Mouse (Mus musculus) cerebellum, adult 9-11 months (tissue): ENCODE measurements around the gene Ager.

Experiments
- DNase-seq: peaks from one replicate; pipeline ENCODE4 v3.0.0; 2022

Ager gene

DNA sequence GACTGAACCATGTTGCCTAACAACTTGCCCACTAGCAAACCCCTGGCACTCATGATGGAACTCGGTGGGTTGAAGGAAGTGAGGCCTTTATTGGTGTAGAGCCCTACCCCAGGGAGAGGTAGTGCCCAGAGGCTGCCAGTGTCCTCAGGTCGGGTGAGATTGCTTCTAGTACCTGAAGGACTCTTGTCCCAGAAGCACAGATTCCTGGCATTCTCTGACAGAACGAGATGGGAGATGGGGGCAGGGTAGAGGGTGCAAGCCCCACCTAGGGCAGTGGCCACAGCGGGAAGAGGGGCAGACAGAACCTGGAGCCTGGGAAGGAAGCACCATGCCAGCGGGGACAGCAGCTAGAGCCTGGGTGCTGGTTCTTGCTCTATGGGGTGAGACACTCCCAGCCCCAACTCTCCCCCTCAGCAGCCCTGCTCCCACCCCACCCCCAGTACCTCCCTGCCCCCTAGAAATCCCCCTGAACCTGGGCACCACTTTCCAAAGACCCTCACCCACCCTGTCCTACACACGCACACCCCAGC, at the start of gene Ager:
TSS of gene Ager (plus strand) at position 297 of the 530 bp plus-strand sequence.
- DNase-seq = peak; percentile 37

DNA sequence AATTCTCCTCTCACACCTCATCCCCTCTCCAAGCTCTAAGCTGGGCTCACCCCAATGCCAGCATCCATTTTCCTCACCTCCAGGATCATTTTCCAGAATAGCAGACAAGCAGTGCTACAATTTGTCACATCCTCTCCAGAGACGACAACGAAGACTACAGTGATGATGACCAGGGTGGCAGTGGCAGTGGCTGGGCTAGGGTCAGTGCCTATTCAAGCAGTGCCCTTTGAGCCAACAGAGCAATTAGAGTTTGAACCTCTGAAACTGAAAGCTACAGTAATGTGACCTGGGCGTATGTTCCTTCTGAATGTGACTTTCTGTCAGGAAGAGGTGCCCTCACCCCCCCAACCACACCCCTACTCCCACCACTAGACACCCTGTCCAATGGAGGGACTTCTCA, 48.5 kb upstream of the Ager start:
- no peak for DNase-seq

DNA sequence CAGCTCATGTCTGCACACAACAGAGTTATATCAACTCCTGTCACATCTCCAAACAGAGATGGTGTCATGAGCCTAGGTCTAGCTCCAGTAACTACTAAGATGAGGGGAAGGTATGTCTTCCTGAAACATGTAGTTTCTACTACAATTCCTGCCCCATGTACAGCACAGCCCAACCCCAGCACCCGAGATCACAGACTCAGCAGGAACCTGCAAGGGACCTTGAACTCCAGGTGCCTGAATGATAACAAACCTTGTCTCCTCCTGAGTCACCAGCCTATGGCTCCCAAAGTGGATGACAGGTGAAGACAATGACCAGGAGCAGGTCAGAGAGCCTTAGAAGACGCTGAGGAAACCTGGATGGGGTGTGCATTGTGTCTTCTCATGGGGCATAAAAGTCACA, 47.8 kb upstream of the Ager start:
- no peak for DNase-seq

DNA sequence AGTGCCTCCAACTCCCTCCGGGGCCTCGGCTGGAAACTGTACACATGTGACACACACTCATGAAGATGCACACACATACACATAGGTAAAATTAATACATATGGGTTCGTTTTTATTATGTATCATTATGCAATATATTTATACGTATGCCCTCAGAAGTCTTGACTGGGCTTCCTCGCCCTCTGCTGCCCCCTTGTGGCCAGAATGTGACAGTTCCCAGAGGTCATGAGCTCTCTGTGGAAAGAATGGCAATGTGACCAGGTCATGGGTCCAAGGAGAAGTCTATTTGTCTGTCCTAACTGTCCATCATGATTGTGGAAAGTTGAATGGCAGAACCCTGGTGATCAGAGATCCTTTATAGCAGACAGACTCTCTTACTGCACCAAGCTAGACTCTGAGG, 42.2 kb upstream of the Ager start:
- DNase-seq = peak; percentile 44

DNA sequence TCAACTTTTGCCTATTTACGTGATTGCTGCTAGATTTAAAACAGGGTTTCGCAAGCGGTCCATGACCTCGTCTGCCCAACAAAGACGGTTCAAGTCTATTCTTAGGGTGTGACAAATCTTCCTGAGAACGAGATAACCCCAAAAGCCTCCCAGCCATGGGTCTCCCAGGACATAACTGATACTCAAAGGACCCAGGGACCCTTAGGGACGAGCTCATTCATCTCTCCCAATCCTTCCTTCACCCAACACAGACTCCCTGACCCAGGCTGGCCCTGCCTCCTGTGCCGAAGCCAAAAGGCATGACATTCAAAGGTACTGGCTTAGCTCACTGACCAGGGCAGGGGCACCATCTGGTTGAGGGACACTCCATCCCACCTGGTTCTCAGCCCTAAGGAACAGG, 41.3 kb upstream of the Ager start:
- no peak for DNase-seq

DNA sequence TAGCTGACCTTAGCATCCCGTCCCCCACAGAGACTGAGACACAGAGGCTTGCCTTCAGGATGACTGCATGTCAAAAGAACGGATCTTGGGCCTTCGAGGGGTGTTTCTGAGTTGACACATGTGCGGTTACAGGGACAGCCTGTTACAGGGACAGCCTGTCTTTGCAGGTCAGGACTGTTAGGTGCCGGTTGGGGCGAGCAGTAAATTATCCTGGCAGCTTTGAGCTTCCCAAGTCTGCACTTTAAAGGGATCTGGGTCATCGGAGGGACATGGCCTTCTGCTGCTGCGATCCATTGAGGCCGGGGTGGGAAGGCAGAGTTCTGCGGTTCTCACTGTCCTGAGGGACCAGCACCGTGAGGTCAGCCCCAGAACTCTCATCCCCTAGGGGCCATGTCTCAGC, 40.3 kb upstream of the Ager start:
- no peak for DNase-seq

DNA sequence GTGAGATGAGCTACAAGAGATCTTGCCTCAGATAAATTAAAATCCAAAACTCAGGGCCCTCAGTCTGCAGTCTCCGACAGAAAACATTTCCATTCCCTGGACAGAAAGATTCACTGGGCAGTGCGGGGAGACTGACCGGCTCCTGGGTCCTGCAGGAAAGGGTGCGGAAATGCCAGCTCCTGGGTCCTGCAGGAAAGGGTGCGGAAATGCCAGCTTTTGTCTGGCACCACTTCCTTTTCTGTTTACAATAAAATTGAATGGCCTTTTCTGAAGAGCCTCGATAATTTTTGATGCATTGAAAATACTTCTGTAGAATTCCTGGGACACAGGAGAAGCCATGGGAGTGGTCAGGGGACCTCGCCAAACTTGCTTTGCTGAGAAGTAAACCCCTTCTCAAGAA, 38.5 kb upstream of the Ager start:
- no peak for DNase-seq

DNA sequence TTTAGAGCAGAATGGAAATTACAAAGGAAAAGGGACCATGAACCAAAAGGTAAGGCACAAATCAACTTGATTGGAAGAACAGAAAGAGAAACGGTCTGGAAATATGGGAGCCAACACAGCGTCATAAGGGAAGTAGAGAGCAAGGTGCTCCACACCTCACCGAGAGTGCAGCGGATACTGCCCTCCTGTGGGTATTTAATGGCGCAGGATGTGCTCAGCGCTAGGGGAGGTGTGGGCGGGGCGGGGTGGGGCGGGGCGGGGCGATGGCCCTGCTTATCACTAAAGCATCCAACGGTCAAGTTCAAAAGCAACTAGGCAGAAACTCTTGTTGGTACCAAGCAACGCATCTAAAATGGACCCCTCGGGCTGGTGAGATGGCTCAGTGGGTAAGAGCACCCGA, 37.8 kb upstream of the Ager start:
- no peak for DNase-seq

DNA sequence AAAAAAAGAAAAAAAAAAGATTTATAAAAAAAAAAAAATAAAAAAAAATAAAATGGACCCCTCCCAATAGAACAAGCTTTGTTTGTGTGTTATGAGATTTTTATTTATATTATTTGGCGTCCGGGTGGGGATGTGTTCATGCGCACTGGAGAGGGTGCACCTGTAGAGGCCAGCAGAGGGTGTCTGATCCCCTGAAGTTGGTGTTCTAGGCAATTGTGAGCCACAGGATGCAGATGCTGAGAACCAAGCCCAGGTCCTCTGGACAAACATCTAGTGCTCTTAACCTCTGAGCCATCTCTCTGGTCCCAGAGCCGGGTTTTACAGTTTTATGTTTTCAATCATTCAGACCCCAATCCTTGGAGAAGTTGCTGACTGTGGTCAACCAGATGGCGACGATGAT, 37.2 kb upstream of the Ager start:
- DNase-seq = no peak

DNA sequence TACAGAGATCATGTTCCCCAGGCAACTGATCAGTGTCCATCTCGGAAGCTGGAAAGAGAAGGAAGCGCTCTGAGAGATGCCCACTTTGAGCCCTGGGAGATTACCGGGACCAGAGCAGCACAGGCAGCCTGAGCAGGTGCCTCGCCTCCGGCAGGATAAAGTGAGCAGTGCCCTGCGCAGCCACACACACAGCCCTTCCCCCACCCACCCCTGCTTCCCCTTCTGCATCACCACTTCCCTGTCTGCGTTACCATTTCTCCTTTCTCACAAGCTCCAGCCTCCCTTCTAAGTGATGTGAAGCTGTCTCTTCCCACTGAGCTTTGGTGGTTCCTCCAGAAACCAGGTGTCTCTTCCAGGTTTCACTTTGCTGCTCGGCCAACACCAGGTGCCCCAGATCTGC, 36.5 kb upstream of the Ager start:
- no peak for DNase-seq

DNA sequence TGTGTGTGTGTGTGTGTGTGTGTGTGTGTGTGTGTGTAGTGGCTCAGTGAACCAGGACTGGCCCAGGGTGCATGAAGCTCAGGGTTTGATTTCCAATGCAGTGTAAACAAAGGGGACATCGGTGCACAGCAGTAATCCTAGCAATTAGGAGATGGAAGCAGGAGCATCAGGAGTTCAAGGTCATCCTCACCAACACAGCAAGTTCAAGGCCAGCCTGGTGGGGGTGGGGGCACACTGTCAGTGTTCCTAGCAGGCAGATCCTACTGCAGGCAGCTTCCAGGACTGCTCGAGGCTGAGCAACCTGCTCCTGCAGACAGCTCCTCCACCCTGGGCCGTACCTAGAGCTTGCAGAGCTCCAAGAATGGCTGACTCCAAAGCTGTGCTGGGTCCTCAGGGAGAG, 35.1 kb upstream of the Ager start:
- no peak for DNase-seq

DNA sequence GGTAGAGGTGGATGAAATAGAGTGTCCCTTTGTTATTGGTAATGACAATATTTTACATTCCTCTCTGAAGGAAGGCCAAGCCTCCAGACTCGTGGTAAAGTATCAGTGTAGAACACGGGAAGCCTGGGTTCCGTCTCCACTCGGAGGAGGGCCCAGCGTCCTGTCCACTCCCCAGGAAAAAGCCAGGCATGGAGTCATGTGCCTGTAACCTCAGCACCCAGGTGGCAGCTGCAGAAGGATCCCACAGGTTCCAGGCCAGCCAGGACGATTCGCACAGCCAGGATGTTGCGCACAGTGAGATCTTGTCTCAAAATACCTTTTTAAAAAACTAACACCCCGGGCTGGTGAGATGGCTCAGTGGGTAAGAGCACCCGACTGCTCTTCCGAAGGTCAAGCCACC, 34.3 kb upstream of the Ager start:
- DNase-seq = no peak

DNA sequence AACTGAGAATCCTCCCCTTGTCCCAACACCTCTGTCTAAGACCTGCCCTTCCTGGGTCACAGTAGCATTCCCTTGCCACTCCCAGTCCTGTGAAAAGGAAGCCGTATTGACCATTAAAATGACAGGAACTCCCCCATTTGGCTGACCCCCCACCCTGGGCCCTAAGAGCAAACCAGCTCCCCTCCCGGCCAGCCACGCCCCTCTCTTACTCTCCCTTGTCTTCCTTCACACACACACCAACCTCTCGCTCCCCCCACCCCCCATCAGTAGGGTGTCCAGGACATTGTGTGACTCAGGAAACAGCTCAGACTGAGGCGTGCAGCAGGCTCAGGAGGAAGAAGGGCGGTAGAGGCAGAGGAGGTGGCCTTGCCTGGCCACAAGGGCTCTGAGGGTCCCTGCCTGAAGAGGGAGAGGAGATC, 33.6 kb upstream of the Ager start, which contains the start of gene Notch4:
TSS of gene Notch4 (plus strand) at position 266 of the 419 bp plus-strand sequence.
- no peak for DNase-seq

DNA sequence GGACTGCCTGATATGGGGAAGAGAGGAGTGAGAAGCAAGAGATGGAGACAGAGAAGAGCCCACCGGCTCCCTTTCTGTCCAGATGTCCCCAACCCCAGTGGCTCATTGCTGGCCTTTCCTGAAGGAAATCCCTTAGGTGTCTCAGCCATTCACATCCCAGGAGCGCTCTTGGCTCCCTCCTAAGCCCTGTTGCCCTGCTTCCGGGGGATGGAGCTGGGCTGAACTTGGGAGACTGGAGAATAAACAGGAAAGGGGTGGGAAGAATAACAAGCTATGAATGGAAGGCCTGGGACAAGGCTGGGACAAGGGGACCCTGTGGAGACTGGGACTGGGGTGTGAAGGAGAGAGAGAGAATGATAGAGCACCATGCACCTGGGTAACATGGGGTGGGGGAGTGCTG, 32.9 kb upstream of the Ager start:
- DNase-seq = no peak

DNA sequence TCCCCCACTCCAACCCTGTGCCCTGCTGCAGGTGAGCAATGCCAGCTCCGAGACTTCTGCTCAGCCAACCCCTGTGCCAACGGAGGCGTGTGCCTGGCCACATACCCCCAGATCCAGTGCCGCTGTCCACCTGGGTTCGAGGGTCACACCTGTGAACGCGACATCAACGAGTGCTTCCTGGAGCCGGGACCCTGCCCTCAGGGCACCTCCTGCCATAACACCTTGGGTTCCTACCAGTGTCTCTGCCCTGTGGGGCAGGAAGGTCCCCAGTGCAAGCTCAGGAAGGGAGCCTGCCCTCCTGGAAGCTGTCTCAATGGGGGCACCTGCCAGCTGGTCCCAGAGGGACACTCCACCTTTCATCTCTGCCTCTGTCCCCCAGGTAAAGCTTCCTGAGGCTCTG, 30.4 kb upstream of the Ager start:
- DNase-seq = no peak

DNA sequence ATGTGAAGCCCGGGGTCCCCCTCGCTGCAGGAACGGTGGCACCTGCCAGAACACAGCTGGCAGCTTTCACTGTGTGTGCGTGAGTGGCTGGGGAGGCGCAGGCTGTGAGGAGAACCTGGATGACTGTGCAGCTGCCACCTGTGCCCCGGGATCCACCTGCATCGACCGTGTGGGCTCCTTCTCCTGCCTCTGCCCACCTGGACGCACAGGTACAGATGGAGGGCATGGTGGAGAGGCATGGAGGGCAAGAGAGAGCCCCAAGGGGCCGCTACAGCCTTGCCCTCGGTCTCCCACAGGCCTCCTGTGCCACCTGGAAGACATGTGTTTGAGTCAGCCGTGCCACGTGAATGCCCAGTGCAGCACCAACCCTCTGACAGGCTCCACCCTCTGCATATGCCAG, 29.2 kb upstream of the Ager start:
- DNase-seq = no peak

DNA sequence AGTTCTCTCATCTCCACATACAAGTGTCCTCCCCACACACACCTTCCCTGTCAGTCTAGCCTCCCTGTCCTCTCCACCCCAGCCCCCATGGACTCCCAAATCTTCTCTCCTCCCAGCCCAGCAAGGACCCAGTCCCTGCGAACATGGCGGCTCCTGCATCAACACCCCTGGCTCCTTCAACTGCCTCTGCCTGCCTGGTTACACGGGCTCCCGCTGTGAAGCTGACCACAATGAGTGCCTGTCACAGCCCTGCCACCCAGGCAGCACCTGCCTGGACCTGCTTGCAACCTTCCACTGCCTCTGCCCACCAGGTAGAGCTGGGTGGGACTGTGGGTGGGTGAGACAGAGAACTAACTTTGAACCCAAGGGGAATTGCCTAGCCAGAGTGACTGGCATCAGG, 27.7 kb upstream of the Ager start:
- DNase-seq = no peak

DNA sequence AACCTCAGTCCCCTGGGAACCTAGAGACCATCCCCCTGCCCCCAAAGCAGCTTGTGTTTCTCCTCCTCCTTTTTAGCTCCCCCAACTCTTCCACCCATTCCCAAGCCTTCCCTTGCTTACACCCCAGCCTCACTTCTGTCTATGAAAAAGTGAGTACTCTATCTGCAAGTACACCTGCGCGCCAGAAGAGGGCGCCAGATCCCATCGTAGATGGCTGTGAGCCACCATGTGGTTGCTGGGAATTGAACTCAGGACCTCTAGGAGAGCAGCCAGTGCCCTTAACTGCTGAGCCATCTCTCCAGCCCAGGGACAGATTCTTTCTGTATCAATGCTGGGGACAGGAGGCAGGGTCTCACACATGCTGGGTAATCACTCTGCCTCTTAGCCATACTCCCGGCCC, 25.8 kb upstream of the Ager start:
- no peak for DNase-seq

DNA sequence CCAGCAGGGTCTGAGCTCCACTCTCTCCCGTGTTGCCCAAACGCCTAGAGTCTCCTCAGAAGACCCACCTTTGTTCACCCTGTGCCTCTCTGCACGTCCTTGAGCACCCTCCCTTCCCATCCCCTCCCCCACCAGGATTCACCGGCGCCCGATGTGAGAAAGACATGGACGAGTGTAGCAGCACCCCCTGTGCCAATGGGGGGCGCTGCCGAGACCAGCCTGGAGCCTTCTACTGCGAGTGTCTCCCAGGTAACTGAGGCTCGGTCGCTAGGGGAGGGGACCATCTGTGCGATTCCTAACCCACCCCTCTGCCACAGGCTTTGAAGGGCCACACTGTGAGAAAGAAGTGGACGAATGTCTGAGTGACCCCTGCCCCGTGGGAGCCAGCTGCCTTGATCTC, 25.3 kb upstream of the Ager start:
- DNase-seq = no peak

DNA sequence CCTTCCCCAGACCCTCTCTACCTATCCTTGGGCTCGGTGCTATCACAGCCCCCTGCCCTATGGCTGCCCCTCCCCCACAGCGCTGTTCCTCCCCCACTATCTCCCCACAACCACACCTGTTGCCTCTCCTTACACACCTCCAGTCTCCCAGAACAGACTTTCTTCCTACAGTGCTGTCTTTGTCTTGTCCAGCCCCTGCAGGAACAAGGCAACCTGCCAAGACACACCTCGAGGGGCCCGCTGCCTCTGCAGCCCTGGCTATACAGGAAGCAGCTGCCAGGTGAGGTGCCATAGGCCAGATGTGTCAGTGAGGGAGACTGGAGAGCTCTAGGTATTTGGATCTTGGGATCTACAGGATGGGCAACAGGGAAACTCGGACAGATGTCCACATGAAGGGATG, 21.1 kb upstream of the Ager start:
- no peak for DNase-seq

DNA sequence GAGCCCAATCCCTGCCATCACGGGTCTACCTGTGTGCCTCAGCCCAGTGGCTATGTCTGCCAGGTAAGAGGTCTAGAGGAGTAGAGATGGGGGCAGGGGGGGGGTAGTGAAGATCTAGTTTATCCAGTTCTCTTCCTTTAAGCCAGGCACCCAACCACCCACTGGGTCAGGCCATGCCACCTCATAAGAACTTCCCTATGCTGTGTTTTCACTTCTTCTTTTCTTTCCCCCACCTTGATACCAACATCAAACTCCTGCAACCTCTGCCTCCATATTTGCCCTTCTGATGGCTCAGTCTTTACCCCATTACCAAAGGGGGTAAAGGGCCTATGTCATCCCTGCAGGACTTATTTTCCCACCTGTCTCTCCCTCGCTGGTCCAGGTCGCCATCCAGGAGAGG, 19.6 kb upstream of the Ager start:
- DNase-seq = no peak

DNA sequence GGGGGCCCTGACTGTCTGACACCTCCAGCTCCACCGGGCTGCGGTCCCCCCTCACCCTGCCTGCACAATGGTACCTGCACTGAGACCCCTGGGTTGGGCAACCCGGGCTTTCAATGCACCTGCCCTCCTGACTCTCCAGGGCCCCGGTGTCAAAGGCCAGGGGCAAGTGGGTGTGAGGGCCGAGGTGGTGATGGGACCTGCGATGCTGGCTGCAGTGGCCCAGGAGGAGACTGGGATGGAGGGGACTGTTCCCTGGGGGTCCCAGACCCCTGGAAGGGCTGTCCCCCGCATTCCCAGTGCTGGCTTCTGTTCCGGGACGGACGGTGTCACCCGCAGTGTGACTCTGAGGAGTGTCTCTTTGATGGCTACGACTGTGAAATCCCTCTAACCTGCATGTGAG, 15.1 kb upstream of the Ager start:
- DNase-seq = peak; percentile 18

DNA sequence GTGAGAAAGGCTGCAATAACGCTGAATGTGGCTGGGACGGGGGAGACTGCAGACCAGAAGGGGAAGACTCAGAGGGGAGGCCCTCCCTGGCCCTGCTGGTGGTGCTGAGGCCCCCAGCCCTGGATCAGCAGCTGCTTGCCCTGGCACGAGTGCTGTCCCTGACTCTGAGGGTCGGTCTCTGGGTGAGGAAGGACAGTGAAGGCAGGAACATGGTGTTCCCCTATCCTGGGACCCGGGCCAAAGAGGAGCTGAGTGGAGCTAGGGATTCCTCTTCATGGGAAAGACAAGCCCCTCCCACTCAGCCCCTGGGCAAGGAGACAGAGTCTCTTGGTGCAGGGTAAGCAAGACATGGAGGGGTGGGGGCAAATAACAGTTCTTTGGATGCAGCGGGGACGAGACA, 14.3 kb upstream of the Ager start:
- DNase-seq = peak; percentile 49

DNA sequence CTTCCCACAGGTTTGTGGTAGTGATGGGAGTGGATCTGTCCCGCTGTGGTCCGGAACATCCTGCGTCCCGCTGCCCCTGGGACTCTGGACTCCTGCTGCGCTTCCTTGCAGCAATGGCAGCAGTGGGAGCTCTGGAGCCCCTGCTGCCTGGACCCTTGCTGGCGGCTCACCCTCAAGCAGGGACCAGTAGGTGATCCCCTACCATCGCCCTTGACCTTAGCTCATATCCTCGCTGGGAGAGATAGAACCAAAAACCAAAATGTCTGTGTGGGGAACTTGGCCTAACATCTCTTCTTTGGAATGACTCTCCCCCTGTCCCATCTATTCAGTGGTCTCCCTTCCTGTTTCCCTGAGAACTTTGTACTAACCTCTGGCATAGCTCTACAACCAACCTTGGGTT, 13.8 kb upstream of the Ager start:
- DNase-seq = no peak

DNA sequence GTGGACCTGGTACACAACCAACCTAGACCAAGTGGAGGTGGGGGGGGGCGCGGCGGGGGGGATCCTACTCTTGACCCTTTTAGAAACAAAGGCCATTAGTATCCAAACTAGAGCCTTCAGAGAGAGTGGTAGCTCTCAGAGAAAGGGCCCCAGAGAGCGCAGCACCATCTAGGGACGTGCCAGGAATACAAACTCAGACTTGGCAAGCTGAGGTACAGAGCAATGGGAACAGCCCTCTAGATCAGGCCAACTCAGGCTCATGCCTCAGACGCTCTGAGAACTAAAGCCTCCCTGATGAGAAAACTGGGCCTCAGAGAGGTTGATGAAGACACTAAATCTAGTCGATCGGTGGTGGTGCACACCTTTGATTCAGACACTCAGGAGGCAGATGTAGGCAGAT, 12.5 kb upstream of the Ager start:
- DNase-seq = peak; percentile 42
